Mouse (Mus musculus) macrophage (primary cell): ENCODE measurements around the gene Tfdp1. TPM values are rescaled to one million over a fixed set of nuclear protein-coding genes. Genes with fewer than 3 reads are reported as not detected.

Experiments
- H3K27ac ChIP-seq: fragments of 350-480 bp; formaldehyde crosslinking; 2 replicates; pipeline ENCODE4 v1.9.0; 2021
- H3K36me3 ChIP-seq: fragments of 350-480 bp; formaldehyde crosslinking; 2 replicates; pipeline ENCODE4 v1.9.0; 2021; ENCODE audit errors: inconsistent target
- H3K4me3 ChIP-seq: fragments of 350-480 bp; formaldehyde crosslinking; 2 replicates; pipeline ENCODE4 v1.9.0; 2021; ENCODE audit errors: inconsistent target
- H3K79me2 ChIP-seq: fragments of 350-480 bp; formaldehyde crosslinking; 2 replicates; pipeline ENCODE4 v1.9.0; 2021; ENCODE audit errors: inconsistent target
- WGBS: methylation state at CpG from one replicate; pipeline ENCODE4 v1.1.7; 2026; ENCODE audit warnings: inconsistent platforms; ENCODE audit not compliant: missing documents; 5-methylcytosine and 5-hydroxymethylcytosine counted together
- polyA plus RNA-seq: library from polyadenylated mRNA; stranded (reverse); fragments of 250-400 nt; gene quantifications from 3 replicates; pipeline ENCODE4 v1.2.4, GENCODE M21; 2018; ENCODE audit warnings: inconsistent platforms

The Tfdp1 gene
- polyA plus RNA-seq, 1 experiment from 2014 or later: 30.2 TPM

GRCm38 (mm10) chr8:13415879-13416278 lies 77.3 kb downstream of the Tfdp1 start:
- Histone ChIP-seq H3K4me3 (no peak overlapping the region), H3K36me3 (no peaks in the 10 kb centered on the region), H3K27ac (no peak overlapping the region), H3K79me2 (no peaks in the 10 kb centered on the region)
- WGBS: 75% methylated on average over 10 of the region's 10 CpGs

DNA sequence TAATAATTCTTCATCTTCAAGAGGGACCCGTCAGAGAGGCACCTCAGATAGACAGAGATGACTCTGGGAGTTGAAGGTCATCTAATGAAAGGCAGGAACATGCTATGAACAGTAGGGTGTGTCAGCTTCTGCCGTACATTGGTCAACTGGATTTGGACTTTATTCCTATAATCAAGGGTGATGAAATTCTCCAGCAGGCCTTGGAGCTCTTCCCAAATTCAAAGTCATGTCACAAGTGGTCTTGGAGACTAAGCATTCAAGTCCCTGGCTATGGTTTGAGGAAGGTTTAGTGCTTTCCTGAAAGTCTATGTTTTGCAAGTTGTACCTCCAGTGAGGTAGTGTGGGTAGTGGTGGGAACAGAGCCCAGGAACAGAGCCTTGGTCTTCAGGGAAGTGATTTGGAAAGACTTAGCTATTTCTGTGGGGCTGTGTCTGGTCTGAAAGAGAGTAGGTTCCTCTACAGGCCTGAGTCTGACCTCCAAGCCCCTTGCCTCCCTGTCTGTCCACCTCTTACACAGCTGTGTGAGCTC lies 80.6 kb downstream of the Tfdp1 start:
- Histone ChIP-seq H3K79me2 (no peaks in the 10 kb centered on the region), H3K36me3 (no peaks in the 10 kb centered on the region), H3K27ac (no peak overlapping the region), H3K4me3 (no peak overlapping the region)
- WGBS: 83% methylated on average over 2 of the region's 2 CpGs

DNA sequence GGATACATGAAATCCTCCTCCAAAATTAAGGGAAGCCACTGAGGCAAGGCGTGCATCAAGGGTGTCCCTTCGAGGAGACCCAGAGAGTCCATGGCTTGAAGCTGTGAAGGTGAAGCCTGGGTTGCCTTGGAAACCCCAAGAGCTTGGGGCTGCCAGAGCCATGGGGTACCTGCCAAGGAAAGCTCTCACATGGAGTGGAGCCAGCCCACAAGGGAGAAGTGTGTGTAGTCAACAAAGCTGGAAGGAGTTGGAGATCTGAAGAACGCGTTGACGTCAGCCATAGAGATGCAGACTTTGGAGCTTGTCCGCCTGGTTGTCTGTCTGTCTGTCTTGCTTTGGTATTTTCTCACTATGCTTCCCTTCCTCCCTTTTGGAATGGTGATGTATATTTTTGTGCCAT lies 82.4 kb downstream of the Tfdp1 start:
- H3K4me3 ChIP-seq: no peak overlapping the region
- H3K27ac ChIP-seq: no peak overlapping the region
- no peaks in the 10 kb centered on the region for H3K36me3 ChIP-seq
- 92% methylated on average over 6 of the region's 6 CpGs for WGBS
- no peaks in the 10 kb centered on the region for H3K79me2 ChIP-seq

GRCm38 (mm10) chr8:13427351-13427750 lies 88.8 kb downstream of the Tfdp1 start:
- WGBS: 10% methylated on average over 6 of the region's 6 CpGs
- H3K4me3 ChIP-seq: no peak overlapping the region
- no peak overlapping the region for H3K27ac ChIP-seq
- no peaks in the 10 kb centered on the region for H3K79me2 ChIP-seq
- H3K36me3 ChIP-seq: no peaks in the 10 kb centered on the region

Other genes with a start within 250 kb of the Tfdp1 start
- 10.7 to 16.7 TPM (median 13.2 TPM) in 3 replicates for gene Pcid2, start 233.3 kb upstream of the Tfdp1 start, polyA plus RNA-seq
- 36.8 to 51.4 TPM (median 43.9 TPM) in 3 replicates for gene Cul4a, start 233.1 kb upstream of the Tfdp1 start, polyA plus RNA-seq
- 2,068 to 3,979 TPM (median 3,748 TPM) in 3 replicates for gene Lamp1, start 179.6 kb upstream of the Tfdp1 start, polyA plus RNA-seq
- 0.34 to 2.2 TPM in 2 of 3 replicates, not detected in the other for gene Grtp1, start 138.1 kb upstream of the Tfdp1 start, polyA plus RNA-seq
- gene Adprhl1, start 84.6 kb upstream of the Tfdp1 start, polyA plus RNA-seq: 0.04 TPM in 1 of 3 replicates, not detected in the others
- gene Dcun1d2, start 50.6 kb upstream of the Tfdp1 start, polyA plus RNA-seq: 15.6 to 22.2 TPM (median 18.5 TPM) in 3 replicates
- 14.2 to 17.3 TPM (median 16.8 TPM) in 3 replicates for gene Tmco3, start 50.6 kb upstream of the Tfdp1 start, polyA plus RNA-seq
- not detected in 3 replicates for gene Atp4b, start 58.1 kb downstream of the Tfdp1 start, polyA plus RNA-seq
- not detected in 3 replicates for gene Grk1, start 66.3 kb downstream of the Tfdp1 start, polyA plus RNA-seq
- gene Tmem255b, start 96.4 kb downstream of the Tfdp1 start, polyA plus RNA-seq: not detected in 3 replicates
- 596 to 877 TPM (median 653 TPM) in 3 replicates for gene Gas6, start 155.7 kb downstream of the Tfdp1 start, polyA plus RNA-seq
- gene 1700029H14Rik, start 223.7 kb downstream of the Tfdp1 start, polyA plus RNA-seq: not detected in 3 replicates